Mouse (Mus musculus): ENCODE data around the gene Mum1.

Gene Mum1

GRCm38 (mm10) chr10:80226416-80227165 is at the start of gene Mum1:
Mum1 (plus strand) TSS chr10:80226434.
- DNase-seq, result peak; percentile 97 to 98

GRCm38 (mm10) chr10:80177441-80178279 is 48.6 kb upstream of the Mum1 start:
- no peak for DNase-seq

- no peak for DNase-seq
These were observed 46.9 kb upstream of the Mum1 start, which contains the start of gene Efna2 for GRCm38 (mm10) chr10:80179068-80180051. Efna2 (plus strand) TSS chr10:80179482.

- no peak for DNase-seq
These were observed 45.9 kb upstream of the Mum1 start for GRCm38 (mm10) chr10:80180288-80180687.

GRCm38 (mm10) chr10:80180823-80181222 is 45.4 kb upstream of the Mum1 start:
- DNase-seq, result no peak

GRCm38 (mm10) chr10:80182547-80182946 is 43.7 kb upstream of the Mum1 start:
- DNase-seq, result no peak

GRCm38 (mm10) chr10:80186649-80187048 is 39.6 kb upstream of the Mum1 start:
- DNase-seq, result no peak

GRCm38 (mm10) chr10:80187739-80188138 is 38.5 kb upstream of the Mum1 start:
- no peak for DNase-seq

GRCm38 (mm10) chr10:80188453-80189024 is 37.7 kb upstream of the Mum1 start:
- no peak for DNase-seq

GRCm38 (mm10) chr10:80189999-80190398 is 36.2 kb upstream of the Mum1 start:
- DNase-seq, result no peak

GRCm38 (mm10) chr10:80190491-80191051 is 35.7 kb upstream of the Mum1 start:
- no peak for DNase-seq

GRCm38 (mm10) chr10:80193976-80194375 is 32.3 kb upstream of the Mum1 start:
- DNase-seq, result no peak

GRCm38 (mm10) chr10:80194441-80194840 is 31.8 kb upstream of the Mum1 start:
- DNase-seq, result no peak

- no peak for DNase-seq
These were observed 30.1 kb upstream of the Mum1 start for GRCm38 (mm10) chr10:80196167-80196566.

- no peak for DNase-seq
These were observed 29.3 kb upstream of the Mum1 start for GRCm38 (mm10) chr10:80196778-80197581.

GRCm38 (mm10) chr10:80199440-80200008 is 26.7 kb upstream of the Mum1 start:
- peak; percentile 85 to 86 for DNase-seq

- DNase-seq, result no peak
These were observed 25.7 kb upstream of the Mum1 start for GRCm38 (mm10) chr10:80200485-80200884.

GRCm38 (mm10) chr10:80204055-80204454 is 22.2 kb upstream of the Mum1 start:
- DNase-seq, result no peak

GRCm38 (mm10) chr10:80207201-80207600 is 19.0 kb upstream of the Mum1 start:
- DNase-seq, result no peak

- DNase-seq, result no peak
These were observed 18.6 kb upstream of the Mum1 start for GRCm38 (mm10) chr10:80207676-80208075.

GRCm38 (mm10) chr10:80208248-80208647 is 18.0 kb upstream of the Mum1 start:
- no peak for DNase-seq
